Mouse (Mus musculus): Measurements from ENCODE around the gene Riok2.

DNA sequence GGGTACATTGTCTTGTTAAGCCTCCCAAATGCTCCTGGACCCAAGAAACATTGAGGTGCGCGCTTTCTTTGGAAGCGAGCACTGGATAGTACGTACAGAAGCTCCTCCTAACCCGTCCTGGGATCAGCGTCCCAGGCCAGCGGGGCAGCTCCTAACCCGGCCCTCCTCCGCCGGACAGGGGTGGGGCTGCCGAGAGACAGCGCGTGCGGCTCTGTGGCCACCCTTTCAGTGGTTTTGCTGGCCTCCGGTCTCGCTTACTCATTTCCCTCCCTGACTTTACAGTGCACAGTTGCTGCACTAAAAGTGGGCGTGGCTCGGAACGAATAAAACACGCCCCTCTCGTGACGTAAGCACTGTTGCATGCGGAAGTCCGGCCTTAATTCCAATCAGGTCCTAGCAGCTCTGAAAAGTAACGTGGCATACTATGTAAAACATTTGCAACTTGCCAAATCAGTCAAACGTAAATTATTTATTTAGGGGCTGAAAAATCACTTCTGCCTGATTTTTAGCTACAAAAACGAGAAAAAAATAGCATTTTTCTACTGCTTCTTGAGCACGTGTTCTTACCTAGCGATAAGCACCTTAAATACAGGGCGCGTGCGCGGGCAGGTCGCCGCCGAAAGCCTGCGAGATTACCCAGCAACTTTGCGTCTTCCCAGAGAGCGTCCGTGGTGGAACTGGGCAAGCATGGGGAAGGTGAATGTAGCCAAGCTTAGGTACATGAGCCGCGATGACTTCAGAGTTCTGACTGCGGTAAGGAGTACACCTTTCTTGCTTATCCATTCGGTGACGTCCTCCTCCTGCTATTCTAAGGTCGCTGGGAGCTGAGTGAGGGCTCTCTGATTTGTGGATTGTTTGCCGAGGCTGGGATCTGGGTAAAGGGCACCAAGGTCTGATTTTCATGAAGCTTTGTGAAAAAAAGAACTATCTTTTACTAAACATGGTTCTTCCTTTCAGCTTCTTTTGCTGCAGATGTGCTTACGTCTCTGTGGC, at the start of gene Riok2:
- TF ChIP-seq EP300 (IDR thresholded peaks at IDR 0.05; ENCODE audit: low read depth) (peak; percentile 99), CTCF (IDR thresholded peaks at IDR 0.05; ENCODE audit: low read depth) (no peak)

Measured in liver, postnatal 0 days (tissue).